Mouse (Mus musculus): ENCODE data around the gene Olfr703. TPM values are rescaled to one million over a fixed set of nuclear protein-coding genes. Genes with fewer than 3 reads are reported as not detected.

Gene Olfr703
- total RNA-seq (2021), result not detected

GRCm38 (mm10) chr7:106843060-106843459, at the start of gene Olfr703:
Olfr703 (plus strand) TSS chr7:106843360.
- intact Hi-C loops (cut with DNase I), result no loop called here
- no peak for DNase-seq

- DNase-seq, result no peak
- intact Hi-C loops (cut with DNase I), result no loop called here
Measured at GRCm38 (mm10) chr7:106808734-106809133, 34.4 kb upstream of the Olfr703 start, which contains the start of gene Olfr700. Olfr700 (minus strand) TSS chr7:106808834.

GRCm38 (mm10) chr7:106813829-106814228, 29.3 kb upstream of the Olfr703 start, which contains the start of gene Olfr701:
Olfr701 (plus strand) TSS chr7:106814129.
- intact Hi-C loops (cut with DNase I), result no loop called here
- DNase-seq, result no peak

GRCm38 (mm10) chr7:106815775-106816174, 27.4 kb upstream of the Olfr703 start:
- no peak for DNase-seq
- intact Hi-C loops (cut with DNase I), result no loop called here

- intact Hi-C loops (cut with DNase I), result no loop called here
- no peak for DNase-seq
Measured at GRCm38 (mm10) chr7:106818414-106818813, 24.7 kb upstream of the Olfr703 start.

- intact Hi-C loops (cut with DNase I), result no loop called here
- DNase-seq, result no peak
Measured at GRCm38 (mm10) chr7:106833793-106834192, 9.4 kb upstream of the Olfr703 start, which contains the start of gene Olfr702. Olfr702 (minus strand) TSS chr7:106833893.

GRCm38 (mm10) chr7:106862885-106863284, 19.7 kb downstream of the Olfr703 start, which contains the start of gene Olfr704:
Olfr704 (plus strand) TSS chr7:106863185.
- intact Hi-C loops (cut with DNase I), result no loop called here
- DNase-seq, result no peak

- no peak for DNase-seq
- intact Hi-C loops (cut with DNase I), result no loop called here
Measured at GRCm38 (mm10) chr7:106876791-106877190, 33.6 kb downstream of the Olfr703 start, which contains the start of gene Olfr705. Olfr705 (minus strand) TSS chr7:106876891.

GRCm38 (mm10) chr7:106888062-106888461, 44.9 kb downstream of the Olfr703 start, which contains the start of gene Olfr706:
Olfr706 (minus strand) TSS chr7:106888162.
- intact Hi-C loops (cut with DNase I), result no loop called here
- no peak for DNase-seq

Other genes starting within 250 kb of the Olfr703 start
- not detected for gene Olfr693, start 162.8 kb upstream of the Olfr703 start, total RNA-seq (2021)
- gene Olfr694, start 151.5 kb upstream of the Olfr703 start, total RNA-seq (2021), result not detected
- not detected for gene Olfr695, start 127.0 kb upstream of the Olfr703 start, total RNA-seq (2021)
- gene Olfr697, start 100.9 kb upstream of the Olfr703 start, total RNA-seq (2021), result not detected
- gene Olfr698, start 88.0 kb upstream of the Olfr703 start, total RNA-seq (2021), result not detected
- gene Olfr699, start 50.2 kb upstream of the Olfr703 start, total RNA-seq (2021), result not detected
- not detected for gene Olfr700, start 34.5 kb upstream of the Olfr703 start, total RNA-seq (2021)
- not detected for gene Olfr701, start 29.2 kb upstream of the Olfr703 start, total RNA-seq (2021)
- not detected for gene Olfr702, start 9.5 kb upstream of the Olfr703 start, total RNA-seq (2021)
- not detected for gene Olfr704, start 19.8 kb downstream of the Olfr703 start, total RNA-seq (2021)
- not detected for gene Olfr705, start 33.5 kb downstream of the Olfr703 start, total RNA-seq (2021)
- gene Olfr706, start 44.8 kb downstream of the Olfr703 start, total RNA-seq (2021), result not detected
- gene Olfr707, start 57.9 kb downstream of the Olfr703 start, total RNA-seq (2021), result not detected
- not detected for gene Olfr1532-ps1, start 64.6 kb downstream of the Olfr703 start, total RNA-seq (2021)
- gene Olfr709-ps1, start 88.9 kb downstream of the Olfr703 start, total RNA-seq (2021), result not detected
- not detected for gene Olfr710, start 105.0 kb downstream of the Olfr703 start, total RNA-seq (2021)
- gene Olfr6, start 120.6 kb downstream of the Olfr703 start, total RNA-seq (2021), result not detected
- not detected for gene Olfr711, start 132.1 kb downstream of the Olfr703 start, total RNA-seq (2021)
- gene Olfr2, start 162.7 kb downstream of the Olfr703 start, total RNA-seq (2021), result not detected
- gene Olfr713, start 187.8 kb downstream of the Olfr703 start, total RNA-seq (2021), result not detected
- not detected for gene Olfr714, start 227.6 kb downstream of the Olfr703 start, total RNA-seq (2021)
- gene Olfr17, start 249.9 kb downstream of the Olfr703 start, total RNA-seq (2021), result not detected

All from heart, postnatal 36 days (tissue).